ENCODE assay signal across 8 mouse cellular contexts in genomic region chr10:79554330-79555237, GRCm38 (mm10). TPM values are rescaled to one million over a fixed set of nuclear protein-coding genes. Genes with fewer than 3 reads are reported as not detected.
DNase-seq lines count a peak whose midpoint lies in the region; ATAC-seq and TF ChIP-seq lines count a peak whose summit lies in the region.

TSS of gene Mier2 (minus strand) at chr10:79555199.

- no peaks in the 10 kb centered on the region for H3K27me3 ChIP-seq in ES-Bruce4 (ENCODE audit: control insufficient read depth, insufficient read depth, low read length, poor library complexity, severe bottlenecking)
- no peaks in the 10 kb centered on the region for H3K27me3 ChIP-seq in forebrain, embryonic 16.5 days (replicated peaks; ENCODE audit: control insufficient read depth, insufficient read depth, low read length)
- no peaks in the 10 kb centered on the region for H3K27me3 ChIP-seq in lung, embryonic 14.5 days (ENCODE audit: insufficient read depth, low read length)

- H3K4me1 ChIP-seq in ES-Bruce4 (ENCODE audit: control insufficient read depth, insufficient read depth, low read length), result no peaks in the 10 kb centered on the region
- peaks cover 23% of the 10 kb centered on the region for H3K4me1 ChIP-seq in forebrain, embryonic 16.5 days (replicated peaks; ENCODE audit: control insufficient read depth, insufficient read depth, low read length)
- peaks cover 6% of the 10 kb centered on the region for H3K4me1 ChIP-seq in lung, embryonic 14.5 days (ENCODE audit: insufficient read depth)
- peaks cover 28% of the 10 kb centered on the region for H3K4me1 ChIP-seq in olfactory bulb, adult 2 months (ENCODE audit: control insufficient read depth, insufficient read depth, low read length)

- WGBS in forebrain, embryonic 16.5 days, result 1% methylated on average over 87 of the region's 108 CpGs
- WGBS in lung, embryonic 14.5 days, result under 1% methylated on average over 101 of the region's 108 CpGs
- WGBS in olfactory bulb, adult 2 months, result under 1% methylated on average over 92 of the region's 108 CpGs

- DNase-seq in heart, postnatal 25 days (ENCODE audit: low spot score), result peak; percentile 68
- DNase-seq in layer of hippocampus, adult 2 months (ENCODE audit: low spot score in 2 of 2), result peak; percentile 84 to 85
- peak; percentile 81 for DNase-seq in lung, embryonic 14.5 days
- DNase-seq in thymus, adult 18-20 months, result peak; percentile 70

- TF ChIP-seq EP300 in ES-Bruce4 (IDR thresholded peaks at IDR 0.05; ENCODE audit: insufficient read depth, low read depth, low read length), result no peak

- no peaks in the 10 kb centered on the region for H3K9me3 ChIP-seq in ES-Bruce4 (replicated peaks; ENCODE audit: control insufficient read depth, insufficient read depth, low read length, poor library complexity, severe bottlenecking)
- H3K9me3 ChIP-seq in forebrain, embryonic 16.5 days (ENCODE audit: control insufficient read depth, low read length), result no peaks in the 10 kb centered on the region
- no peaks in the 10 kb centered on the region for H3K9me3 ChIP-seq in lung, embryonic 14.5 days (ENCODE audit: low read depth, low read length)

- peak; percentile 86 for ATAC-seq in cerebellum, adult (ENCODE audit: insufficient number of reproducible peaks, low FRiP score, low TSS enrichment)
- peak; percentile 87 for ATAC-seq in forebrain, embryonic 16.5 days
- ATAC-seq in lung, embryonic 14.5 days (ENCODE audit: insufficient read depth), result peak; percentile 88

- peak within 1 kb of the TSS; percentile 92 for H3K9ac ChIP-seq in ES-Bruce4 (ENCODE audit: low read depth, poor library complexity, severe bottlenecking)
- peak within 1 kb of the TSS; percentile 90 for H3K9ac ChIP-seq in forebrain, embryonic 16.5 days (replicated peaks; ENCODE audit: low read depth, low read length)
- H3K9ac ChIP-seq in lung, embryonic 14.5 days, result peak within 1 kb of the TSS; percentile 95

- H3K4me2 ChIP-seq in forebrain, embryonic 16.5 days (ENCODE audit: low read length), result peak within 1 kb of the TSS; percentile 76
- H3K4me2 ChIP-seq in lung, embryonic 14.5 days, result peak within 1 kb of the TSS; percentile 91

- TF ChIP-seq POLR2A in ES-Bruce4 (IDR thresholded peaks at IDR 0.05; ENCODE audit: insufficient read depth, low read length), result peak; percentile 44
- peak; percentile 81; the same call in 1 of the 2 replicates for TF ChIP-seq POLR2A in olfactory bulb, adult 2 months (IDR thresholded peaks at IDR 0.05; ENCODE audit: insufficient read depth, low read depth, low read length)

- no peak within 1 kb of the TSS for H3K27ac ChIP-seq in ES-Bruce4 (ENCODE audit: insufficient read depth, low read length)
- H3K27ac ChIP-seq in forebrain, embryonic 16.5 days (ENCODE audit: low read length), result no peak within 1 kb of the TSS
- peak within 1 kb of the TSS; percentile 95 for H3K27ac ChIP-seq in layer of hippocampus, adult 2 months
- H3K27ac ChIP-seq in lung, embryonic 14.5 days (ENCODE audit: low read depth), result peak within 1 kb of the TSS; percentile 54; the same call in 1 of the 2 replicates
- 0 out of 2 replicates have a peak within 1 kb of the TSS, but pooled peaks have one; percentile 42 for H3K27ac ChIP-seq in olfactory bulb, adult 2 months (ENCODE audit: insufficient read depth, low read depth, low read length)

- intact Hi-C loops in heart, postnatal 25 days (cut with DNase I), result no loop called here

- TF ChIP-seq CTCF in ES-Bruce4 (IDR thresholded peaks at IDR 0.05; ENCODE audit: low read depth, low read length), result no peak
- TF ChIP-seq CTCF in layer of hippocampus, adult 2 months (conservative IDR thresholded peaks at IDR 0.05), result no peak
- no peak for TF ChIP-seq CTCF in lung, embryonic 14.5 days (IDR thresholded peaks at IDR 0.05; ENCODE audit: low read depth)
- TF ChIP-seq CTCF in olfactory bulb, adult 2 months (IDR thresholded peaks at IDR 0.05; ENCODE audit: insufficient read depth, low read depth, low read length), result no peak

- H3K36me3 ChIP-seq in ES-Bruce4 (ENCODE audit: control insufficient read depth, insufficient read depth, low read length, poor library complexity, severe bottlenecking), result no peaks in the 10 kb centered on the region; the same call in 1 of the 2 replicates
- no peaks in the 10 kb centered on the region for H3K36me3 ChIP-seq in forebrain, embryonic 16.5 days (ENCODE audit: control insufficient read depth, insufficient read depth)
- peaks cover 13% of the 10 kb centered on the region for H3K36me3 ChIP-seq in lung, embryonic 14.5 days (ENCODE audit: insufficient read depth)

- H3K4me3 ChIP-seq in ES-Bruce4 (ENCODE audit: low read depth, low read length), result peak within 1 kb of the TSS; percentile 79
- H3K4me3 ChIP-seq in forebrain, embryonic 16.5 days (replicated peaks; ENCODE audit: low read length), result peak within 1 kb of the TSS; percentile 66
- peak within 1 kb of the TSS; percentile 77 for H3K4me3 ChIP-seq in layer of hippocampus, adult 2 months
- H3K4me3 ChIP-seq in lung, embryonic 14.5 days (ENCODE audit: low read depth, low read length), result peak within 1 kb of the TSS; percentile 98
- H3K4me3 ChIP-seq in olfactory bulb, adult 2 months (ENCODE audit: insufficient read depth, low read depth, low read length), result peak within 1 kb of the TSS; percentile 79

RNA-seq across cellular contexts. Expression of gene Mier2, which starts in this region (rescaled TPM):
- polyA plus RNA-seq in ES-Bruce4 (2011; ENCODE audit: insufficient read depth, insufficient read length, low read depth, missing spikeins), result 40.1 and 55.7 TPM in 2 replicates
- polyA plus RNA-seq in forebrain, embryonic 16.5 days (2015; fragmentation: Nextera tagmentation; extraction: Ambion mirVana), result 59.8 and 68.5 TPM in 2 replicates
- total RNA-seq in heart, postnatal 25 days (2021), result 10 to 100 TPM; 12.2 to 12.3 TPM
- 10 to 100 TPM; 60.1 to 61.6 TPM for total RNA-seq in layer of hippocampus, adult 2 months (2021)
- 49.6 and 55.3 TPM in 2 replicates for polyA plus RNA-seq in lung, embryonic 14.5 days (2014; fragmentation: Nextera tagmentation; extraction: Ambion mirVana)
- not detected in 2 replicates for polyA plus RNA-seq in olfactory bulb, adult 2 months (2012; ENCODE audit: insufficient read depth, insufficient read length, low replicate concordance, missing spikeins)

Comparison
In these comparisons a context has a peak if more than half of its experiments do, and no peak if none do; other contexts are left out.
1. RNA of gene Mier2 (total RNA-seq): 60.1 to 61.6 TPM in layer of hippocampus, adult 2 months; 12.2 to 12.3 TPM in heart, postnatal 25 days; every median in the first group is over 4 times any median in the second.
2. RNA of gene Mier2 (polyA plus RNA-seq): 59.8 to 68.5 TPM in forebrain, embryonic 16.5 days, 49.6 to 55.3 TPM in lung, embryonic 14.5 days and 40.1 to 55.7 TPM in ES-Bruce4; not detected in olfactory bulb, adult 2 months; every median in the first group is over 10 times any median in the second.
3. H3K27ac ChIP-seq: peak in layer of hippocampus, adult 2 months (single experiment), lung, embryonic 14.5 days (single experiment) and olfactory bulb, adult 2 months (single experiment); none in ES-Bruce4 (single experiment) and forebrain, embryonic 16.5 days (single experiment).
4. Peak in every context shown above with its lines, with median percentiles within 50 percentile points of each other: H3K4me3 ChIP-seq, H3K9ac ChIP-seq, ATAC-seq and DNase-seq.